Mouse (Mus musculus): Measurements from ENCODE around the gene Csrp3.

DNA sequence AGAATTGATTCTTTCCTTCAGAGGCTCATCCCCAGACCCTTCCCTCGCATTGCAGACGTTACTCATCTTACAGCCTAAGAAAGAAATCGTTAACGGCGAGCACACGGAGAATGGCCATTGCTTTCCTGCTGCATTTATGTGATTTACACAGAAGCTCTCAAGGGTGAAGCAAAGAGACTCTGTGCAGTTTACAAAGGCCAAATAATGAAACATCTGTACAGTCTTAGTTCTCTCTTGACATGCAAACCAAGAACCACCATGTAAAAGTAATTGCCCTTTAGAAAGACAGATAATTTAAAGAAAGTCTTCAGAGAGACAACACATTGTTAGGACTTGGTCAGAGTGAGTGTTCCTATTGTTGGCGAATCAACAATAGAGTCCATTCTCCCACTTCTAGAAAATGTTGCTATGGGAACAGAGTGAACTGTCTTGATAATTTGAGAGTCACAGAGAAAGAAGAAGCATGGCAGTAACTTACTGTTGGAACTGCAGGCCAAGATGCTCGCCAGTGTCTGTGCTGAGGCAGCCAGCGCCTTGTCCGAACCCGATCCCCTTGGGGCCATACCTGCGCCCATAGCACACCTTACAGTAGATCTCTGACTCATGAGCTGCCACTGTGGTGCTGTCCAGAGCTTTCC is 12.7 kb downstream of the Csrp3 start:
- no peak for TF ChIP-seq USF2 (conservative IDR thresholded peaks at IDR 0.05; ENCODE audit: low read depth, low read length)
- TF ChIP-seq CHD2 (IDR thresholded peaks at IDR 0.05; ENCODE audit: low read length) = no peak
- TF ChIP-seq TCF12 (IDR thresholded peaks at IDR 0.05; ENCODE audit: low read depth, low read length) = no peak
- no peak for TF ChIP-seq CHD1 (IDR thresholded peaks at IDR 0.05; ENCODE audit: low read depth, low read length)
- no peak for TF ChIP-seq MEF2A (IDR thresholded peaks at IDR 0.05; ENCODE audit: borderline replicate concordance, low read depth, low read length)
- TF ChIP-seq MXI1 (IDR thresholded peaks at IDR 0.05; ENCODE audit: low read depth, low read length) = no peak
- TF ChIP-seq RAD21 (IDR thresholded peaks at IDR 0.05; ENCODE audit: low read depth, low read length) = no peak
- TF ChIP-seq ETS1 (conservative IDR thresholded peaks at IDR 0.05; ENCODE audit: low read depth, low read length) = no peak

Data from CH12.LX (cell line).